Mouse (Mus musculus) midbrain, embryonic 14.5 days (tissue): Measurements from ENCODE around the gene Poc1a. TPM values are rescaled to one million over a fixed set of nuclear protein-coding genes. Genes with fewer than 3 reads are reported as not detected.

Experiments used
- ATAC-seq: fragments of 200-750 bp; cut with Nextera tagmentation; 2 replicates; pipeline ENCODE4 v1.8.0; 2017; ENCODE audit warnings: moderate number of reproducible peaks, moderate library complexity; ENCODE audit not compliant: low FRiP score, low TSS enrichment
- DNase-seq: peaks from one replicate; pipeline ENCODE4 v3.0.0-alpha.2; 2015
- H3K27ac ChIP-seq: fragments of 300-500 bp; sonication (generic); replicated peaks from 2 replicates; pipeline ENCODE4 v1.5.1; 2014; ENCODE audit warnings: mild to moderate bottlenecking, low read depth, low read length, moderate library complexity
- H3K27me3 ChIP-seq: fragments of 300-500 bp; sonication (generic); 2 replicates; pipeline ENCODE4 v1.6.1; 2014; ENCODE audit warnings: low read length, control low read depth, mixed read lengths; ENCODE audit not compliant: control insufficient read depth, insufficient read depth
- H3K36me3 ChIP-seq: fragments of 300-500 bp; sonication (generic); 2 replicates; pipeline ENCODE4 v1.6.1; 2014; ENCODE audit warnings: low read length, control low read depth; ENCODE audit not compliant: control insufficient read depth, insufficient read depth
- H3K4me1 ChIP-seq: fragments of 300-500 bp; sonication (generic); 2 replicates; pipeline ENCODE4 v1.6.1; 2014; ENCODE audit warnings: mild to moderate bottlenecking, antibody characterized with exemption, low read length, control low read depth; ENCODE audit not compliant: control insufficient read depth, insufficient read depth
- H3K4me2 ChIP-seq: fragments of 300-500 bp; sonication (generic); 2 replicates; pipeline ENCODE4 v1.6.1; 2014; ENCODE audit warnings: mild to moderate bottlenecking, low read length, moderate library complexity
- H3K4me3 ChIP-seq: fragments of 300-500 bp; sonication (generic); replicated peaks from 2 replicates; pipeline ENCODE4 v1.5.1; 2014; ENCODE audit warnings: low read depth, low read length
- H3K9ac ChIP-seq: fragments of 300-500 bp; sonication (generic); replicated peaks from 2 replicates; pipeline ENCODE4 v1.6.1; 2014; ENCODE audit warnings: mild to moderate bottlenecking, low read length, moderate library complexity
- H3K9me3 ChIP-seq: fragments of 300-500 bp; sonication (generic); 2 replicates; pipeline ENCODE4 v1.6.1; 2016; ENCODE audit warnings: low read length, control low read depth, mixed read lengths; ENCODE audit not compliant: control insufficient read depth
- WGBS: fragments of 180-500 bp; shearing (Covaris S2); extraction: QIAGEN DNeasy Blood & Tissue Kit; methylation state at CpG from one replicate; pipeline ENCODE4 v1.1.7; 2014; 5-methylcytosine and 5-hydroxymethylcytosine counted together
- polyA plus RNA-seq: library from polyadenylated mRNA; unstranded; fragments of >200 nt; fragmentation: Nextera tagmentation; extraction: Ambion mirVana; gene quantifications from 2 replicates; pipeline ENCODE4 v1.2.1, GENCODE M21; 2014

The Poc1a gene
- polyA plus RNA-seq, 1 experiment from 2014 or later: 8.4 TPM

- ATAC-seq (no peak), DNase-seq (no peak)
- Histone ChIP-seq H3K4me1 (peaks cover 30% of the 10 kb centered on the region), H3K9ac (no peak overlapping the region), H3K27ac (no peak overlapping the region), H3K27me3 (no peaks in the 10 kb centered on the region), H3K9me3 (no peaks in the 10 kb centered on the region), H3K4me2 (no peak overlapping the region), H3K36me3 (no peaks in the 10 kb centered on the region), H3K4me3 (no peak overlapping the region)
- WGBS: 54% methylated on average over 13 of the region's 13 CpGs
Observed at GRCm38 (mm10) chr9:106340501-106341312, 59.8 kb downstream of the Poc1a start.

GRCm38 (mm10) chr9:106341313-106341686 lies 60.4 kb downstream of the Poc1a start:
- no peaks in the 10 kb centered on the region for H3K27me3 ChIP-seq
- 84% methylated on average over 3 of the region's 3 CpGs for WGBS
- H3K9ac ChIP-seq: no peak overlapping the region

GRCm38 (mm10) chr9:106342573-106342972 lies 61.7 kb downstream of the Poc1a start:
- Histone ChIP-seq H3K9me3 (no peaks in the 10 kb centered on the region), H3K9ac (no peak overlapping the region), H3K4me2 (no peak overlapping the region), H3K27me3 (no peaks in the 10 kb centered on the region), H3K4me3 (no peak overlapping the region), H3K27ac (no peak overlapping the region), H3K36me3 (no peaks in the 10 kb centered on the region), H3K4me1 (peaks cover 29% of the 10 kb centered on the region)
- 88% methylated on average over 9 of the region's 9 CpGs for WGBS
- ATAC-seq (no peak), DNase-seq (no peak)

More at GRCm38 (mm10) chr9:106341313-106341686, 60.4 kb downstream of the Poc1a start:
- Histone ChIP-seq H3K9me3 (no peaks in the 10 kb centered on the region), H3K4me1 (peaks cover 30% of the 10 kb centered on the region), H3K4me2 (no peak overlapping the region), H3K27ac (no peak overlapping the region), H3K36me3 (no peaks in the 10 kb centered on the region), H3K4me3 (no peak overlapping the region)
- ATAC-seq: no peak
- DNase-seq: no peak

GRCm38 (mm10) chr9:106345167-106345566 lies 64.3 kb downstream of the Poc1a start:
- no peak overlapping the region for H3K27ac ChIP-seq
- peak; percentile 40 for DNase-seq

GRCm38 (mm10) chr9:106345630-106346029 lies 64.8 kb downstream of the Poc1a start:
- 36% methylated on average over 6 of the region's 6 CpGs for WGBS
- H3K27me3 ChIP-seq: no peaks in the 10 kb centered on the region
- peaks cover 11% of the 10 kb centered on the region; the same call in 1 of the 2 replicates for H3K4me1 ChIP-seq
- no peak overlapping the region for H3K4me3 ChIP-seq
- H3K9ac ChIP-seq: no peak overlapping the region
- DNase-seq (no peak), ATAC-seq (no peak)
- no peak overlapping the region for H3K27ac ChIP-seq
- no peak overlapping the region for H3K4me2 ChIP-seq
- no peaks in the 10 kb centered on the region for H3K9me3 ChIP-seq
- H3K36me3 ChIP-seq: no peaks in the 10 kb centered on the region

More at GRCm38 (mm10) chr9:106345167-106345566, 64.3 kb downstream of the Poc1a start:
- no peaks in the 10 kb centered on the region for H3K27me3 ChIP-seq
- 12% methylated on average over 6 of the region's 6 CpGs for WGBS
- H3K4me3 ChIP-seq: no peak overlapping the region
- H3K36me3 ChIP-seq: no peaks in the 10 kb centered on the region
- H3K9ac ChIP-seq: no peak overlapping the region
- ATAC-seq: no peak
- no peaks in the 10 kb centered on the region for H3K9me3 ChIP-seq
- H3K4me2 ChIP-seq: no peak overlapping the region
- peaks cover 11% of the 10 kb centered on the region; the same call in 1 of the 2 replicates for H3K4me1 ChIP-seq

GRCm38 (mm10) chr9:106348281-106348680 lies 67.4 kb downstream of the Poc1a start:
- no peak for DNase-seq
- H3K27ac ChIP-seq: no peak overlapping the region
- H3K9ac ChIP-seq: no peak overlapping the region
- H3K4me3 ChIP-seq: no peak overlapping the region
- H3K4me2 ChIP-seq: no peak overlapping the region
- peaks cover 11% of the 10 kb centered on the region; the same call in 1 of the 2 replicates for H3K4me1 ChIP-seq
- no peaks in the 10 kb centered on the region for H3K9me3 ChIP-seq
- WGBS: 77% methylated on average over 10 of the region's 10 CpGs
- H3K27me3 ChIP-seq: no peaks in the 10 kb centered on the region
- no peak for ATAC-seq
- no peaks in the 10 kb centered on the region for H3K36me3 ChIP-seq

GRCm38 (mm10) chr9:106349075-106349474 lies 68.2 kb downstream of the Poc1a start:
- 63% methylated on average over 2 of the region's 2 CpGs for WGBS
- no peaks in the 10 kb centered on the region for H3K27me3 ChIP-seq
- H3K9me3 ChIP-seq: no peaks in the 10 kb centered on the region
- peaks cover 11% of the 10 kb centered on the region; the same call in 1 of the 2 replicates for H3K4me1 ChIP-seq
- H3K36me3 ChIP-seq: no peaks in the 10 kb centered on the region
- no peak overlapping the region for H3K4me3 ChIP-seq
- ATAC-seq (no peak), DNase-seq (peak; percentile 46)
- H3K4me2 ChIP-seq: no peak overlapping the region
- no peak overlapping the region for H3K9ac ChIP-seq
- H3K27ac ChIP-seq: no peak overlapping the region

- H3K27me3 ChIP-seq: no peaks in the 10 kb centered on the region
- ATAC-seq: no peak
- H3K4me3 ChIP-seq: no peak overlapping the region
- WGBS: 70% methylated on average over 6 of the region's 6 CpGs
- no peaks in the 10 kb centered on the region for H3K36me3 ChIP-seq
- no peaks in the 10 kb centered on the region for H3K4me1 ChIP-seq
- no peak overlapping the region for H3K27ac ChIP-seq
- DNase-seq: no peak
- no peaks in the 10 kb centered on the region for H3K9me3 ChIP-seq
- H3K9ac ChIP-seq: no peak overlapping the region
- no peak overlapping the region for H3K4me2 ChIP-seq
Observed at GRCm38 (mm10) chr9:106351178-106351577, 70.3 kb downstream of the Poc1a start.

- Histone ChIP-seq H3K4me2 (no peak overlapping the region), H3K4me1 (no peaks in the 10 kb centered on the region), H3K4me3 (no peak overlapping the region), H3K9me3 (no peaks in the 10 kb centered on the region), H3K27ac (no peak overlapping the region), H3K9ac (no peak overlapping the region), H3K27me3 (no peaks in the 10 kb centered on the region), H3K36me3 (no peaks in the 10 kb centered on the region)
- 76% methylated on average over 6 of the region's 6 CpGs for WGBS
- ATAC-seq (no peak), DNase-seq (no peak)
Observed at GRCm38 (mm10) chr9:106353779-106354178, 72.9 kb downstream of the Poc1a start.
